Mouse (Mus musculus) heart, adult 18-20 months (tissue): Measurements from ENCODE around the gene Sult2b1. TPM values are rescaled to one million over a fixed set of nuclear protein-coding genes. Genes with fewer than 3 reads are reported as not detected.

Experiments
- DNase-seq, 2 experiments: peaks; one replicate each; pipeline ENCODE4 v3.0.0; 2021 to 2022; ENCODE audit warnings: mixed read lengths in 1 of 2
- total RNA-seq, 2 experiments: library from RNA; stranded (reverse); gene quantifications; 2 replicates each; pipeline ENCODE4 v1.2.3; 2021

Sult2b1 gene
- total RNA-seq, 2 experiments from 2014 or later: not detected

GRCm38 (mm10) chr7:45695098-45695497 is 89.4 kb downstream of the Sult2b1 start:
- no peak for DNase-seq

DNA sequence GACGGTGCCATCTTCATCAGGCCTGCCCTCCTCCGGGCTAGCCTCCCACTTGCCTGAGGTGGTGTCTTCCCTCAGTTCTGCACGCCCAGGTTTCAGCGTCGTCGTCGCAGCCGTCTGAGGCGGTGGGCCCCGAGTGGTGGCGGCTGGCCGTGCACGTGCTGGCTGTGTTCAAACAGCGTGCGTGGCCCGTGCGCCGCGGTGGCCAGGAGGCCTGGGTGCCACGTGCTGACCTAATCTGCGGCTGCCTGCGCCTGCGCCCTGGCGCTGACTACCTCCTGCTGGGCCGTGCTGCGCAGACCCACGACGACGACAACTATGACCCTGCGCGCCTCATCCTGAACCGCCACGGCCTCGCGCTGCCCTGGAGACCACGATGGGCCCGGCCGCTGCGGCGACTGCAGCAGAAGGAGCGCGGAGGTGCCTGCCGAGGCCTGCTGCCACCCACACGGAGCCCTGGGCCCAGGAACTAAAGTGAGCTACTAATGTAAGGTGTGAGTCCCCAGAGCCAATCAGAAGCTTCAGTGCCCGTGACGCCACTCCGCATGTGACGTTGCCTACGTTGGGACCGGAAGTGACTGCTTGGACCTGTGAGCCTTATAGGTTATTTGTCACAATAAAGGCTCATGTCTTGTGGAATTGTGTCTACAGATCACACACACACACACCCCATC is 90.4 kb downstream of the Sult2b1 start, which contains the start of gene Sec1:
Gene Sec1 (minus strand): TSS at position 482 of the 671 bp plus-strand sequence.
- no peak for DNase-seq

- no peak for DNase-seq
Measured at GRCm38 (mm10) chr7:45692364-45692763, 92.1 kb downstream of the Sult2b1 start.

GRCm38 (mm10) chr7:45689800-45690199 is 94.7 kb downstream of the Sult2b1 start:
- DNase-seq: no peak

- DNase-seq: no peak
Measured at GRCm38 (mm10) chr7:45689099-45689498, 95.4 kb downstream of the Sult2b1 start.

GRCm38 (mm10) chr7:45686841-45687240 is 97.6 kb downstream of the Sult2b1 start:
- no peak for DNase-seq

GRCm38 (mm10) chr7:45685811-45686210 is 98.7 kb downstream of the Sult2b1 start:
- no peak for DNase-seq

DNA sequence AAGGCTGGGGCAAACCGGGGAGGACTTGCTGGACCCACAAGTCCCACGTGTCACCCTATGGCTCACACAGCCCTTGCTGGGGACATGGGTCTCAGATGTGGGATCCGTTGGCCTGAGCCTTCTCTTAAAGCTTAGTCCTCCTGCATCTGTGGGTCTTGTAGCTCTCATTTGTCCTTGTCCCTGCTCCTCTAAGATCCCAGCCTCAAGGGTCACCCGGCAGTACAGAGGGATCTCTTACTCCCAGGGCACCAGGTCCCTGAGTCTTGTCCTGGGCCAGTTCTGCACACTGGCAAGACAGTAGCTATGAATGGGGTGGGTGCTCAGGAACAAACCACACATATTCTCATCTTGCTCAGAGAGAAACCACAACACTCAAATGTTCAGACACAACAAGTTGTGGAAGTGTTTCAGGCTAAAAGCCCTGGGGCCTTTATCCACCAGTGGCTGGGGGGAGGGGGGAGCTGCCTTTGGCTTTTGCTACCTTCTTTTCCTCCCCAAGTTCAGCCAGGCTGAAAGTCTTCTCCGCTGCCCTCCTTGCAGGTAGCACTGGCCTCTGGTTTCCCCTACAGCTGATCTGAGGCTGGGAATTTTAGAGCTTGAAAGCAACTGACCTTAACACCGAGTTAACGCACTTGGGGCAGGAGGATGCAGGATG is 100.9 kb downstream of the Sult2b1 start, which contains the start of gene Ntn5:
Gene Ntn5 (plus strand): TSS at position 627 of the 655 bp plus-strand sequence.
- DNase-seq: no peak

- DNase-seq: peak; percentile 88 to 90
Measured at GRCm38 (mm10) chr7:45682144-45683126, 102.0 kb downstream of the Sult2b1 start.

- DNase-seq: peak; percentile 74 to 84
Measured at GRCm38 (mm10) chr7:45681046-45681736, 103.3 kb downstream of the Sult2b1 start.

Other genes starting within 250 kb of the Sult2b1 start
- under 1 TPM in 1 of 2 experiments, not detected in 1; 0.41 TPM for gene Hsd17b14, start 229.8 kb downstream of the Sult2b1 start, total RNA-seq
- 100 to 1,000 TPM; 225 to 264 TPM for gene Bcat2, start 214.5 kb downstream of the Sult2b1 start, total RNA-seq
- gene Fgf21, start 169.2 kb downstream of the Sult2b1 start, total RNA-seq: not detected
- gene Fut1, start 167.4 kb downstream of the Sult2b1 start, total RNA-seq: not detected
- under 1 TPM; 0.17 to 0.26 TPM for gene Izumo1, start 162.9 kb downstream of the Sult2b1 start, total RNA-seq
- 10 to 100 TPM; 21.6 to 26.8 TPM for gene Rasip1, start 157.2 kb downstream of the Sult2b1 start, total RNA-seq
- 1 to 10 TPM; 2.4 to 2.6 TPM for gene Mamstr, start 144.7 kb downstream of the Sult2b1 start, total RNA-seq
- gene Fut2, start 118.3 kb downstream of the Sult2b1 start, total RNA-seq: under 1 TPM; 0.42 to 0.46 TPM
- gene Ntn5, start 100.6 kb downstream of the Sult2b1 start, total RNA-seq: not detected
- gene Sec1, start 90.3 kb downstream of the Sult2b1 start, total RNA-seq: under 1 TPM; 0.18 to 0.30 TPM
- gene Car11, start 84.8 kb downstream of the Sult2b1 start, total RNA-seq: 1 to 10 TPM; 3.4 to 5.9 TPM
- 10 to 100 TPM; 12.1 to 15.0 TPM for gene Dbp, start 79.6 kb downstream of the Sult2b1 start, total RNA-seq
- 100 to 1,000 TPM; 574 to 615 TPM for gene Rpl18, start 69.2 kb downstream of the Sult2b1 start, total RNA-seq
- 10 to 100 TPM; 18.4 to 20.2 TPM for gene Sphk2, start 66.7 kb downstream of the Sult2b1 start, total RNA-seq
- gene Fam83e, start 63.5 kb downstream of the Sult2b1 start, total RNA-seq: under 1 TPM; 0.30 to 0.62 TPM
- not detected for gene Spaca4, start 58.9 kb downstream of the Sult2b1 start, total RNA-seq
- not detected for gene Lmtk3, start 931 bp downstream of the Sult2b1 start, total RNA-seq
- gene Cyth2, start 29.9 kb upstream of the Sult2b1 start, total RNA-seq: 10 to 100 TPM; 65.8 to 68.9 TPM
- 1 to 10 TPM; 1.2 to 1.8 TPM for gene Kcnj14, start 40.1 kb upstream of the Sult2b1 start, total RNA-seq
- 10 to 100 TPM; 15.0 to 15.2 TPM for gene Grwd1, start 46.3 kb upstream of the Sult2b1 start, total RNA-seq
- gene Kdelr1, start 88.1 kb upstream of the Sult2b1 start, total RNA-seq: 100 to 1,000 TPM; 105 to 125 TPM
- gene Grin2d, start 93.7 kb upstream of the Sult2b1 start, total RNA-seq: 1 to 10 TPM; 1.4 to 1.5 TPM
- gene Syngr4, start 112.0 kb upstream of the Sult2b1 start, total RNA-seq: not detected
- gene Tmem143, start 112.3 kb upstream of the Sult2b1 start, total RNA-seq: 100 to 1,000 TPM; 124 to 125 TPM
- 10 to 100 TPM; 19.1 to 25.0 TPM for gene Emp3, start 136.7 kb upstream of the Sult2b1 start, total RNA-seq
- 1 to 10 TPM in 1 of 2 experiments, under 1 TPM in 1; 0.89 to 1.3 TPM for gene Ccdc114, start 139.4 kb upstream of the Sult2b1 start, total RNA-seq
- gene Abcc6, start 245.6 kb upstream of the Sult2b1 start, total RNA-seq: not detected
- 10 to 100 TPM; 88.0 to 95.9 TPM for gene Nomo1, start 249.0 kb upstream of the Sult2b1 start, total RNA-seq